Mouse (Mus musculus) G1E (cell line): ENCODE data around the gene Camta1.

Source experiments
- CTCF ChIP-seq: IDR thresholded peaks from 2 replicates; pipeline ENCODE4 v1.5.1; 2012; ENCODE audit warnings: low read depth, low read length, inconsistent platforms, mixed read lengths
- POLR2AphosphoS5 ChIP-seq: IDR thresholded peaks from 2 replicates; pipeline ENCODE4 v1.6.1; 2012; ENCODE audit warnings: low read depth, low read length, inconsistent platforms; ENCODE audit not compliant: insufficient replicate concordance
- TAL1 ChIP-seq: conservative IDR thresholded peaks from 2 replicates; pipeline ENCODE4 v1.6.1; 2012; ENCODE audit warnings: low read depth, low read length, inconsistent platforms, mixed read lengths

DNA sequence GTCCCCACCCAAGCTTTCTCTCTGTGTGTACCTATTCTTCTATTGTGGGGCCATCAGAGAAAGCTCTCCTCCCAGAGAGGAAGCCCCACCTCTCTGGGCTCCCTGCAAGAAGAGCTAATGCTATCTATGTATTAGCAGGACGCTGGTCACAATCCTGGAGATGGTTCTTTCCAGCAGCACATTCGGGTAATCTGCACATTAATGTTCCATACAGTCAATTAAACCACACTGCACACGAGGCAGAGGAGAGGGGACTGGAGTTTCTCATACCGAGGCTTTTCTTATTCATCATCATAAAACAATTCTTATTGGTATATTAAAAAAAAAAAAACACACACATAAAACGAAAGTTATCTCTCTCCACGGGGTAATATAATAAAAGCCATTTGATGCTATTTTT lies 409.8 kb downstream of the Camta1 start:
- TF ChIP-seq CTCF (no peak), TAL1 (no peak), POLR2AphosphoS5 (no peak)
